Mouse (Mus musculus): ENCODE results near the gene Mdm2. TPM values are rescaled to one million over a fixed set of nuclear protein-coding genes. Genes with fewer than 3 reads are reported as not detected.
A peak's percentile ranks its signal among the peaks of the same experiment; 100 is the strongest.

Gene Mdm2
- total and polyA plus RNA-seq, 2 experiments from 2014 or later, result 31.3 to 93.0 TPM

DNA sequence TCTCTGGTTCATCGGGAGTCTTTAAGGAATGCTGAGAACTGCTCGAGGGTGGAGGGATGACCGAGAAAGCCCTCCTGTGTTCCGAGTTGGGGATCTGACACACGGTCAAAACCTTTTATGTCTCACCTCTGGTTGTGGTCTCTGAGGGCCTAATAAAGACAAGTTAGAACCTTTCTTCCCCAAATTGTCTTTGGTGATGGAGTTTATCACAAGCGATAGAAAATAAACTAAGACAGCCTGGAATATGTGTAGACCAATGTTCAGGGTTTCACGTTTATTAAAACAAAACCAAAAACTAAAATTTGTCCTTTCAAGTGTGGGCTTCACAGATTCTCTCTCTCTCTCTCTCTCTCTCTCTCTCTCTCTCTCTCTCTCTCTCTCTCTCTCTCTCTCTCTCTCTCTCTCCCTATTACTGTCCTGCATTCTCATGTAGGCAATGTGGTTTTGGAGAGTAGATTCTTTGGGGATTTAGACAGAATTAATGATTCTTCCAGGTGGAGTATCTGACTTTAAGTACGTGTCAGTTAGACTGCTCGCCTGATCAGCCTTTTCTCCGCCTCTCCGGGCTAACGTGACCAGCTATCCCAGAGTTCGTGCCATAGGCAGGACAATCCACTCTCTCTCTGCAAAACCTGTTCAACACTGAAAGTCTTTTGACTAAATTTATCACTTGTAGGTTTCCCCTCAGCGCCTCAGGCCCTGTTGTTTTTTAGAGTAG is 46.2 kb downstream of the Mdm2 start:
- Histone ChIP-seq H3K9ac (replicated peaks; ENCODE audit: low read depth, low read length) (no peak overlapping the region), H3K4me3 (ENCODE audit: low read depth, low read length) (peak overlapping the region; percentile 4; the same call in 1 of the 2 replicates), H3K36me3 (replicated peaks; ENCODE audit: control insufficient read depth, insufficient read depth, low read length) (no peaks in the 10 kb centered on the region), H3K4me1 (ENCODE audit: control insufficient read depth, insufficient read depth) (no peaks in the 10 kb centered on the region), H3K27me3 (ENCODE audit: control insufficient read depth, insufficient read depth, low read length) (no peaks in the 10 kb centered on the region), H3K9me3 (replicated peaks; ENCODE audit: control insufficient read depth, low read length) (no peaks in the 10 kb centered on the region), H3K27ac (ENCODE audit: low read depth) (no peak overlapping the region), H3K4me2 (ENCODE audit: low read depth, low read length) (peak overlapping the region; percentile 39)
- no peak for DNase-seq (ENCODE audit: low spot score)
- no peak for TF ChIP-seq EP300 (IDR thresholded peaks at IDR 0.05; ENCODE audit: low read depth)
- TF ChIP-seq CTCF (IDR thresholded peaks at IDR 0.05; ENCODE audit: low read depth), result no peak
- no peak for ATAC-seq (ENCODE audit: insufficient read depth, low read depth)
- WGBS, result 57% methylated on average over 14 of the region's 14 CpGs

GRCm38 (mm10) chr10:117663865-117664200 is 46.7 kb downstream of the Mdm2 start:
- H3K4me2 ChIP-seq (ENCODE audit: low read depth, low read length), result peak overlapping the region; percentile 39
- H3K9me3 ChIP-seq (replicated peaks; ENCODE audit: control insufficient read depth, low read length), result no peaks in the 10 kb centered on the region
- 13% methylated on average over 9 of the region's 9 CpGs for WGBS
- TF ChIP-seq CTCF (IDR thresholded peaks at IDR 0.05; ENCODE audit: low read depth) (no peak), EP300 (IDR thresholded peaks at IDR 0.05; ENCODE audit: low read depth) (no peak)
- no peak for ATAC-seq (ENCODE audit: insufficient read depth, low read depth)
- no peak for DNase-seq (ENCODE audit: low spot score)
- H3K27me3 ChIP-seq (ENCODE audit: control insufficient read depth, insufficient read depth, low read length), result no peaks in the 10 kb centered on the region
- H3K4me1 ChIP-seq (ENCODE audit: control insufficient read depth, insufficient read depth), result no peaks in the 10 kb centered on the region
- H3K4me3 ChIP-seq (ENCODE audit: low read depth, low read length), result peak overlapping the region; percentile 4; the same call in 1 of the 2 replicates
- H3K36me3 ChIP-seq (replicated peaks; ENCODE audit: control insufficient read depth, insufficient read depth, low read length), result no peaks in the 10 kb centered on the region
- H3K9ac ChIP-seq (replicated peaks; ENCODE audit: low read depth, low read length), result no peak overlapping the region
- H3K27ac ChIP-seq (ENCODE audit: low read depth), result no peak overlapping the region

- H3K27me3 ChIP-seq (ENCODE audit: control insufficient read depth, insufficient read depth, low read length), result no peaks in the 10 kb centered on the region
- WGBS, result 70% methylated on average over 14 of the region's 14 CpGs
- DNase-seq (ENCODE audit: low spot score) (no peak), ATAC-seq (ENCODE audit: insufficient read depth, low read depth) (no peak)
- H3K4me3 ChIP-seq (ENCODE audit: low read depth, low read length), result no peak overlapping the region
- no peak overlapping the region for H3K9ac ChIP-seq (replicated peaks; ENCODE audit: low read depth, low read length)
- TF ChIP-seq EP300 (IDR thresholded peaks at IDR 0.05; ENCODE audit: low read depth) (no peak), CTCF (IDR thresholded peaks at IDR 0.05; ENCODE audit: low read depth) (no peak)
- H3K27ac ChIP-seq (ENCODE audit: low read depth), result no peak overlapping the region
- no peaks in the 10 kb centered on the region for H3K9me3 ChIP-seq (replicated peaks; ENCODE audit: control insufficient read depth, low read length)
- H3K4me2 ChIP-seq (ENCODE audit: low read depth, low read length), result peak overlapping the region; percentile 39
- no peaks in the 10 kb centered on the region for H3K4me1 ChIP-seq (ENCODE audit: control insufficient read depth, insufficient read depth)
- no peaks in the 10 kb centered on the region for H3K36me3 ChIP-seq (replicated peaks; ENCODE audit: control insufficient read depth, insufficient read depth, low read length)
These were observed 47.3 kb downstream of the Mdm2 start for GRCm38 (mm10) chr10:117663056-117663864.

DNA sequence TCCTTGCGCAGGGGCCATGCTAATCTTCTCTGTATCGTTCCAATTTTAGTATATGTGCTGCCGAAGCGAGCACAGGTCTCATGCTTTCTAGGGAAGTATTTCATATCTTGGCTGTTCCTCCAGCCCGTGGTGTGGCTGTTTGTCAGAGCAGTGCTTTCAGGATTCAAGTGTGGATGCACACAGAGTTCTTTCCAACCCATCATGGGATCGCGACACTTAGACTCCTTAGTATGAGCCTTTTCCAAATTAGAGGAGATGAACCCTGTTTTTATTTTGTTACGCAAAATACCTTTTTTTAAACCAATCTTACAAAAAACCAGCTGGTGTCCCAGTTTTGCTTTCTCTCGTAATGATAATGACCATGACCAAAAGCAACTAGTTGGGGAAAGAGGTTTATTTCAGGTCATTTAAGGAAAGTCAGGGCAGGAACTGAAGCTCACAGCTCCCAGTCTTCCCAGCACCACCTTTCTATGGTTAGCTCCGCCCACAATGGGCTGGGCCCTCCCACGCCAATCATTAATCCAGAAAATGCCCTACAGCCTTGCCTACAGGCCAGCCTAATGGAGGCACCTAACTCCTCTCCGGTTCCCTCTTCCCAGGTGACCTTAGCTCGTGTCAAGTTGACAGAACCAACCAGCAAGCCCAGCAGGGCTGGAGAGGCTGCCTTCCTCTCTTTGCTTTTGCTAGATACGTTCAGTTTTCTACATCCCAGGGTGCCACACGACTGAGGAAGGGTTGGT is 48.1 kb downstream of the Mdm2 start:
- no peak overlapping the region for H3K4me2 ChIP-seq (ENCODE audit: low read depth, low read length)
- DNase-seq (ENCODE audit: low spot score), result no peak
- no peak overlapping the region for H3K4me3 ChIP-seq (ENCODE audit: low read depth, low read length)
- no peak overlapping the region for H3K9ac ChIP-seq (replicated peaks; ENCODE audit: low read depth, low read length)
- no peak for ATAC-seq (ENCODE audit: insufficient read depth, low read depth)
- H3K27ac ChIP-seq (ENCODE audit: low read depth), result no peak overlapping the region
- H3K4me1 ChIP-seq (ENCODE audit: control insufficient read depth, insufficient read depth), result no peaks in the 10 kb centered on the region
- H3K9me3 ChIP-seq (replicated peaks; ENCODE audit: control insufficient read depth, low read length), result no peaks in the 10 kb centered on the region
- 74% methylated on average over 15 of the region's 15 CpGs for WGBS
- TF ChIP-seq CTCF (IDR thresholded peaks at IDR 0.05; ENCODE audit: low read depth) (no peak), EP300 (IDR thresholded peaks at IDR 0.05; ENCODE audit: low read depth) (no peak)
- H3K27me3 ChIP-seq (ENCODE audit: control insufficient read depth, insufficient read depth, low read length), result no peaks in the 10 kb centered on the region
- H3K36me3 ChIP-seq (replicated peaks; ENCODE audit: control insufficient read depth, insufficient read depth, low read length), result no peaks in the 10 kb centered on the region

DNA sequence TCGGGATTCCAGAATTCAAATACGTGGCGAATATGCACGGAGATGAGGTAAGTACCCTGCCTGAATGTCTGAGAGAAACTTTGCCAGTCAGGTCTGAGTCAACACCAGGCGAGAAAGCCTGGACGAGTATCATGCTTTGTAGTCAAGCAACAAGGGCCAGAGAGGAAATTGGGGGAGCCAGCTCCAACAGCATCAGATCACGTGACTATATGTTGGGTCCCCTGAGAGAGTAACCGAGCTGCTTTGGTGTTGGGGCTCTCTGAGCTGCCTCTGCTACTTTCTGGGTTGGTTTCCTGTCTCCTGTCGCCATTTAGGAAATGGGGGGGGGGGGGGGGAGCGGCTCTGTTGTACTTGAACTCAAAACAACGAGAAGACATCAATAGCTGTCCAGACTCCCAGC is 50.7 kb downstream of the Mdm2 start:
- Histone ChIP-seq H3K27ac (ENCODE audit: low read depth) (no peak overlapping the region), H3K27me3 (ENCODE audit: control insufficient read depth, insufficient read depth, low read length) (no peaks in the 10 kb centered on the region), H3K4me1 (ENCODE audit: control insufficient read depth, insufficient read depth) (no peaks in the 10 kb centered on the region), H3K4me2 (ENCODE audit: low read depth, low read length) (no peak overlapping the region), H3K4me3 (ENCODE audit: low read depth, low read length) (no peak overlapping the region), H3K9me3 (replicated peaks; ENCODE audit: control insufficient read depth, low read length) (no peaks in the 10 kb centered on the region), H3K36me3 (replicated peaks; ENCODE audit: control insufficient read depth, insufficient read depth, low read length) (no peaks in the 10 kb centered on the region), H3K9ac (replicated peaks; ENCODE audit: low read depth, low read length) (no peak overlapping the region)
- ATAC-seq (ENCODE audit: insufficient read depth, low read depth) (no peak), DNase-seq (ENCODE audit: low spot score) (no peak)
- TF ChIP-seq CTCF (IDR thresholded peaks at IDR 0.05; ENCODE audit: low read depth), result no peak
- no peak for TF ChIP-seq EP300 (IDR thresholded peaks at IDR 0.05; ENCODE audit: low read depth)
- 49% methylated on average over 11 of the region's 11 CpGs for WGBS
